Mouse (Mus musculus): ENCODE data around the gene Upk3bl.

GRCm38 (mm10) chr5:136078136-136078535, 23.8 kb downstream of the Upk3bl start:
- TF ChIP-seq CTCF (IDR thresholded peaks at IDR 0.05; ENCODE audit: borderline replicate concordance, extremely low read depth, insufficient read depth, insufficient read length) = no peak
- no peak for TF ChIP-seq POLR2A (IDR thresholded peaks at IDR 0.05; ENCODE audit: borderline replicate concordance, extremely low read depth, insufficient read depth, insufficient read length, poor library complexity, severe bottlenecking)
